Mouse (Mus musculus): ENCODE measurements around the gene Gm8994.

DNA sequence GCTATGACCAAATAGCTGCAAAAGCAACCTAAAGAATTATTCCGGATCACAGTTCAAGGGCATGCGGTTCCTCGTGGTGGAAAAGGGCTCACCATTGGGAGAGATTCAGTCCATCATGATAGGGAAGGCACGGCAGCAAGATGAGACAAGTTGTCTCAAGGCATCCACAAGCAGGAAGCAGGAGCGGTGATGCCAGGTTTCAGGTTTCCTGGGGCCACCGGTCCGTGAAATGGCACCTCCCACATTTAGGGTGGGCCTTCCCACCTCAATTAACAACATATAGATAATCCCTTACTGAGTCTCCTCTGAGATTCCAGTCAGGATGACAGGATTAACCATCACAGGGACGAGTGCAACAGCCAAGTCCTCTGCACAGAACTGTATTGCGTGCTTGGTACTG, 20.3 kb downstream of the Gm8994 start:
- TF ChIP-seq CTCF (IDR thresholded peaks at IDR 0.05; ENCODE audit: low read depth) = no peak
- no peak for TF ChIP-seq EP300 (IDR thresholded peaks at IDR 0.05; ENCODE audit: low read depth)
